Mouse (Mus musculus): ENCODE measurements around the gene Zfp57. TPM values are rescaled to one million over a fixed set of nuclear protein-coding genes. Genes with fewer than 3 reads are reported as not detected.

Gene Zfp57
- polyA plus RNA-seq, 1 experiment: 223 TPM

- Histone ChIP-seq H3K27ac (ENCODE audit: insufficient read depth, low read length) (peak overlapping the region; percentile 64), H3K9me3 (replicated peaks; ENCODE audit: control insufficient read depth, insufficient read depth, low read length, poor library complexity, severe bottlenecking) (no peaks in the 10 kb centered on the region), H3K4me3 (ENCODE audit: low read depth, low read length) (no peak overlapping the region), H3K9ac (ENCODE audit: low read depth, poor library complexity, severe bottlenecking) (peak overlapping the region; percentile 27; the same call in 1 of the 2 replicates), H3K4me1 (ENCODE audit: control insufficient read depth, insufficient read depth, low read length) (peaks cover 4% of the 10 kb centered on the region), H3K36me3 (ENCODE audit: control insufficient read depth, insufficient read depth, low read length, poor library complexity, severe bottlenecking) (no peaks in the 10 kb centered on the region), H3K27me3 (ENCODE audit: control insufficient read depth, insufficient read depth, low read length, poor library complexity, severe bottlenecking) (no peaks in the 10 kb centered on the region)
- TF ChIP-seq POLR2A (IDR thresholded peaks at IDR 0.05; ENCODE audit: insufficient read depth, low read length) (no peak), CTCF (IDR thresholded peaks at IDR 0.05; ENCODE audit: low read depth, low read length) (no peak), EP300 (IDR thresholded peaks at IDR 0.05; ENCODE audit: insufficient read depth, low read depth, low read length) (no peak)
Observed at GRCm38 (mm10) chr17:36992336-36993104, 8.4 kb upstream of the Zfp57 start.

- peak overlapping the region; percentile 100 for H3K27ac ChIP-seq (ENCODE audit: insufficient read depth, low read length)
- no peak overlapping the region for H3K4me3 ChIP-seq (ENCODE audit: low read depth, low read length)
- H3K27me3 ChIP-seq (ENCODE audit: control insufficient read depth, insufficient read depth, low read length, poor library complexity, severe bottlenecking): no peaks in the 10 kb centered on the region
- no peaks in the 10 kb centered on the region for H3K9me3 ChIP-seq (replicated peaks; ENCODE audit: control insufficient read depth, insufficient read depth, low read length, poor library complexity, severe bottlenecking)
- no peak for TF ChIP-seq CTCF (IDR thresholded peaks at IDR 0.05; ENCODE audit: low read depth, low read length)
- TF ChIP-seq EP300 (IDR thresholded peaks at IDR 0.05; ENCODE audit: insufficient read depth, low read depth, low read length): no peak
- TF ChIP-seq POLR2A (IDR thresholded peaks at IDR 0.05; ENCODE audit: insufficient read depth, low read length): no peak
- no peaks in the 10 kb centered on the region for H3K36me3 ChIP-seq (ENCODE audit: control insufficient read depth, insufficient read depth, low read length, poor library complexity, severe bottlenecking)
- peak overlapping the region; percentile 65 for H3K9ac ChIP-seq (ENCODE audit: low read depth, poor library complexity, severe bottlenecking)
- H3K4me1 ChIP-seq (ENCODE audit: control insufficient read depth, insufficient read depth, low read length): peaks cover 4% of the 10 kb centered on the region
Observed at GRCm38 (mm10) chr17:36993770-36994325, 7.1 kb upstream of the Zfp57 start.

GRCm38 (mm10) chr17:36994528-36994927 is 6.4 kb upstream of the Zfp57 start:
- no peaks in the 10 kb centered on the region for H3K27me3 ChIP-seq (ENCODE audit: control insufficient read depth, insufficient read depth, low read length, poor library complexity, severe bottlenecking)
- H3K9me3 ChIP-seq (replicated peaks; ENCODE audit: control insufficient read depth, insufficient read depth, low read length, poor library complexity, severe bottlenecking): no peaks in the 10 kb centered on the region
- H3K4me3 ChIP-seq (ENCODE audit: low read depth, low read length): no peak overlapping the region
- peaks cover 4% of the 10 kb centered on the region for H3K4me1 ChIP-seq (ENCODE audit: control insufficient read depth, insufficient read depth, low read length)
- TF ChIP-seq EP300 (IDR thresholded peaks at IDR 0.05; ENCODE audit: insufficient read depth, low read depth, low read length) (no peak), POLR2A (IDR thresholded peaks at IDR 0.05; ENCODE audit: insufficient read depth, low read length) (no peak), CTCF (IDR thresholded peaks at IDR 0.05; ENCODE audit: low read depth, low read length) (no peak)
- no peaks in the 10 kb centered on the region for H3K36me3 ChIP-seq (ENCODE audit: control insufficient read depth, insufficient read depth, low read length, poor library complexity, severe bottlenecking)
- H3K9ac ChIP-seq (ENCODE audit: low read depth, poor library complexity, severe bottlenecking): peak overlapping the region; percentile 65
- H3K27ac ChIP-seq (ENCODE audit: insufficient read depth, low read length): peak overlapping the region; percentile 100

- H3K36me3 ChIP-seq (ENCODE audit: control insufficient read depth, insufficient read depth, low read length, poor library complexity, severe bottlenecking): no peaks in the 10 kb centered on the region
- no peaks in the 10 kb centered on the region for H3K9me3 ChIP-seq (replicated peaks; ENCODE audit: control insufficient read depth, insufficient read depth, low read length, poor library complexity, severe bottlenecking)
- H3K27ac ChIP-seq (ENCODE audit: insufficient read depth, low read length): peak overlapping the region; percentile 100
- 0 out of 2 replicates have a peak overlapping the region, but pooled peaks have one; percentile 65 for H3K9ac ChIP-seq (ENCODE audit: low read depth, poor library complexity, severe bottlenecking)
- H3K27me3 ChIP-seq (ENCODE audit: control insufficient read depth, insufficient read depth, low read length, poor library complexity, severe bottlenecking): no peaks in the 10 kb centered on the region
- no peak for TF ChIP-seq POLR2A (IDR thresholded peaks at IDR 0.05; ENCODE audit: insufficient read depth, low read length)
- peak; percentile 93 for TF ChIP-seq EP300 (IDR thresholded peaks at IDR 0.05; ENCODE audit: insufficient read depth, low read depth, low read length)
- H3K4me3 ChIP-seq (ENCODE audit: low read depth, low read length): no peak overlapping the region
- H3K4me1 ChIP-seq (ENCODE audit: control insufficient read depth, insufficient read depth, low read length): peaks cover 4% of the 10 kb centered on the region
Observed at GRCm38 (mm10) chr17:36995448-36995847, 5.5 kb upstream of the Zfp57 start.

GRCm38 (mm10) chr17:36997033-36997735 is 3.8 kb upstream of the Zfp57 start:
- peak; percentile 93 for TF ChIP-seq EP300 (IDR thresholded peaks at IDR 0.05; ENCODE audit: insufficient read depth, low read depth, low read length)
- TF ChIP-seq CTCF (IDR thresholded peaks at IDR 0.05; ENCODE audit: low read depth, low read length): peak; percentile 86
- TF ChIP-seq POLR2A (IDR thresholded peaks at IDR 0.05; ENCODE audit: insufficient read depth, low read length): no peak
- no peaks in the 10 kb centered on the region for H3K9me3 ChIP-seq (replicated peaks; ENCODE audit: control insufficient read depth, insufficient read depth, low read length, poor library complexity, severe bottlenecking)
- no peaks in the 10 kb centered on the region for H3K36me3 ChIP-seq (ENCODE audit: control insufficient read depth, insufficient read depth, low read length, poor library complexity, severe bottlenecking)
- H3K27me3 ChIP-seq (ENCODE audit: control insufficient read depth, insufficient read depth, low read length, poor library complexity, severe bottlenecking): no peaks in the 10 kb centered on the region
- H3K4me3 ChIP-seq (ENCODE audit: low read depth, low read length): no peak overlapping the region
- peak overlapping the region; percentile 100 for H3K27ac ChIP-seq (ENCODE audit: insufficient read depth, low read length)
- H3K9ac ChIP-seq (ENCODE audit: low read depth, poor library complexity, severe bottlenecking): peak overlapping the region; percentile 37
- peaks cover 2% of the 10 kb centered on the region for H3K4me1 ChIP-seq (ENCODE audit: control insufficient read depth, insufficient read depth, low read length)

All from ES-Bruce4 (cell line).